Mouse (Mus musculus) G1E (cell line): Measurements from ENCODE around the gene Vps53. TPM values are rescaled to one million over a fixed set of nuclear protein-coding genes. Genes with fewer than 3 reads are reported as not detected.
A peak's percentile ranks its signal among the peaks of the same experiment; 100 is the strongest.

Experiments
- ATAC-seq: 2 replicates; pipeline ENCODE4 v1.8.0; 2016; ENCODE audit warnings: mild to moderate bottlenecking; ENCODE audit not compliant: insufficient number of reproducible peaks, poor library complexity, low FRiP score, severe bottlenecking; ENCODE audit errors: extremely low read depth
- DNase-seq: peaks from one replicate; pipeline ENCODE4 v3.0.0; 2012; ENCODE audit warnings: low spot score
- H3K27me3 ChIP-seq: 2 replicates; pipeline ENCODE4 v1.6.1; 2012; ENCODE audit warnings: mild to moderate bottlenecking, low read length, inconsistent platforms; ENCODE audit not compliant: insufficient read depth
- H3K36me3 ChIP-seq: replicated peaks from 2 replicates; pipeline ENCODE3; 2012; ENCODE audit warnings: mild to moderate bottlenecking, inconsistent platforms
- H3K4me1 ChIP-seq: 2 replicates; pipeline ENCODE4 v1.6.1; 2012; ENCODE audit warnings: low read depth, low read length, inconsistent platforms, mixed read lengths; ENCODE audit not compliant: insufficient read depth
- H3K4me3 ChIP-seq: 2 replicates; pipeline ENCODE4 v1.5.1; 2012; ENCODE audit warnings: low read depth, mild to moderate bottlenecking, inconsistent platforms, low read length, moderate library complexity, mixed read lengths
- H3K9me3 ChIP-seq: replicated peaks from 2 replicates; pipeline ENCODE4 v1.6.1; 2012; ENCODE audit warnings: inconsistent platforms
- CTCF ChIP-seq: IDR thresholded peaks from 2 replicates; pipeline ENCODE4 v1.5.1; 2012; ENCODE audit warnings: low read depth, low read length, inconsistent platforms, mixed read lengths
- GATA1 ChIP-seq: IDR thresholded peaks from 2 replicates; pipeline ENCODE4 v1.6.1; 2012; ENCODE audit warnings: borderline replicate concordance, low read length, inconsistent platforms, mixed read lengths
- GATA2 ChIP-seq: IDR thresholded peaks from 2 replicates; pipeline ENCODE4 v1.6.1; 2012; ENCODE audit warnings: low read depth, low read length, inconsistent platforms, borderline replicate concordance
- POLR2AphosphoS5 ChIP-seq: IDR thresholded peaks from 2 replicates; pipeline ENCODE4 v1.6.1; 2012; ENCODE audit warnings: low read depth, low read length, inconsistent platforms; ENCODE audit not compliant: insufficient replicate concordance
- TAL1 ChIP-seq: conservative IDR thresholded peaks from 2 replicates; pipeline ENCODE4 v1.6.1; 2012; ENCODE audit warnings: low read depth, low read length, inconsistent platforms, mixed read lengths
- polyA plus RNA-seq: library from polyadenylated mRNA; stranded (reverse); fragments of >175 nt; gene quantifications from 2 replicates; pipeline ENCODE4 v1.2.3, GENCODE M21; 2012
- total RNA-seq, 2 experiments: library from RNA; stranded (forward) in 1 of 2; stranded (reverse) in 1 of 2; fragments of 200-1000 nt in 1 of 2; fragments of >200 nt in 1 of 2; fragmentation: Nextera tagmentation in 1 of 2; gene quantifications; 2 replicates each; pipeline ENCODE4 v1.2.3; 2014 to 2017

Vps53 gene
- total and polyA plus RNA-seq, 3 experiments = 26.1 to 39.3 (median 35.5) TPM

DNA sequence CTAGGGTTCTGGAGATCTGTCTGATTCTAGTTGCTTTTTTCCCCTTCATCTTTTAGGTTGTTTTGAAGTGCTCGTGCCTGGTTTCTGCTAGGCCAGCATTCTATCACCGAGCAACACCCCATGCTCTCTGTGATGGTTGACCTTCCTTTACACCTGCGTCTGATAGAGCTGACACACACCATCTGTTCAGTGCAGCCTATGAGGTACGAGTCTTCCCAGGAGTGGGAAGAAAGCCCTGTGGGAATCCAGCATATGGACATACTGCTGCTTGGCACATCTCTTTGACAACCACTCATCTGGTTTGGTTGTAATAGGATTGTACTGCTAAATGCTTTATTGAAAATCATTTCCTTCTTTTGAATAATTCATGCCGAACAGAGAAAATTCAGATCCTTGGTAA lies 9.2 kb downstream of the Vps53 start:
- H3K36me3 ChIP-seq = peaks cover 64% of the 10 kb centered on the region
- peaks cover 3% of the 10 kb centered on the region; the same call in 1 of the 2 replicates for H3K4me1 ChIP-seq
- TF ChIP-seq GATA1 = no peak
- TF ChIP-seq CTCF = no peak
- no peak for TF ChIP-seq POLR2AphosphoS5
- TF ChIP-seq TAL1 = no peak
- no peak for TF ChIP-seq GATA2
- ATAC-seq (no peak), DNase-seq (no peak)
- H3K9me3 ChIP-seq = no peaks in the 10 kb centered on the region
- H3K4me3 ChIP-seq = no peak overlapping the region
- H3K27me3 ChIP-seq = no peaks in the 10 kb centered on the region

- no peak for ATAC-seq
- H3K36me3 ChIP-seq = peaks cover 60% of the 10 kb centered on the region
- no peaks in the 10 kb centered on the region for H3K27me3 ChIP-seq
- no peak for DNase-seq
- TF ChIP-seq TAL1 = no peak
- TF ChIP-seq POLR2AphosphoS5 = no peak
- no peak for TF ChIP-seq GATA2
- no peak for TF ChIP-seq CTCF
- no peak for TF ChIP-seq GATA1
- no peaks in the 10 kb centered on the region for H3K9me3 ChIP-seq
- H3K4me1 ChIP-seq = peaks cover 3% of the 10 kb centered on the region; the same call in 1 of the 2 replicates
- no peak overlapping the region for H3K4me3 ChIP-seq
Measured at GRCm38 (mm10) chr11:76168976-76169375, 10.5 kb downstream of the Vps53 start.

DNA sequence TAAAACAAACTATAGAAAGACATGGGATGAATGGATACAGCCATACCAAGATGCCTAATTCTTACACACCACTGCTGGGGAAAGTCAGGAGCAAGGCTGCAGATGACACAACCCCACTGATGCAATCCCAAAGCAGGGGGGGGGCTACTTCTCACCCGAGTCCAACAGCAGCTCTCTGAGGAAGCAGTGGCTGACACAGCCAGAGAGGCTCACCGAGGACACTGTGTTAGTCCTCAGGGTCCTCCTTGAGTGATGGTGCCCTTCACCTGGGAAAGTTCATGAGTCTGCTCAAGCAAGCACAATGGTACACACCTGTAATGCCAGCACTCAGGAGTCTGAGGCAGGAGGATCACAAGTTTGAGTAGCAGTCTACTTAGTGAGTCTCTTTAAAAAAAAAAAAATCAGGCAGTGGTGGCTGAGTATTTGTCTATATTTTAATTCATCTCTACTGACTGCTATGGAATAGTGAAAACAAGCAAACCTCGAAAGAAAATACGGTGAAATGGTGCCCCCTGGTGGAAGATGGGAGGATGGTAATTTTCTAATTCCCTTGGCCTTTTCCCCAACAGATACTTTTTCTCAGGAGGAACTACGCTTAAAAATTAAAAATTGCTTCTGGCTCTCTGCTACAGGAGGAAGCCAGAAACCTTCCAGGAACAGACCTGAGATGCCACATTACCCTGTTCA lies 12.2 kb downstream of the Vps53 start:
- H3K4me1 ChIP-seq = peaks cover 3% of the 10 kb centered on the region; the same call in 1 of the 2 replicates
- peak; percentile 44 for TF ChIP-seq CTCF
- no peak for TF ChIP-seq GATA1
- DNase-seq (peak; percentile 27), ATAC-seq (no peak)
- H3K27me3 ChIP-seq = no peaks in the 10 kb centered on the region
- H3K36me3 ChIP-seq = peaks cover 57% of the 10 kb centered on the region
- H3K9me3 ChIP-seq = no peaks in the 10 kb centered on the region
- no peak overlapping the region for H3K4me3 ChIP-seq

GRCm38 (mm10) chr11:76166657-76167056 lies 12.8 kb downstream of the Vps53 start:
- Histone ChIP-seq H3K9me3 (no peaks in the 10 kb centered on the region), H3K4me3 (no peak overlapping the region), H3K27me3 (no peaks in the 10 kb centered on the region), H3K4me1 (peaks cover 3% of the 10 kb centered on the region; the same call in 1 of the 2 replicates), H3K36me3 (peaks cover 53% of the 10 kb centered on the region)
- ATAC-seq = no peak
- no peak for TF ChIP-seq TAL1
- TF ChIP-seq GATA2 = no peak
- TF ChIP-seq GATA1 = no peak
- no peak for TF ChIP-seq POLR2AphosphoS5
- TF ChIP-seq CTCF = no peak
- DNase-seq = no peak

GRCm38 (mm10) chr11:76160251-76160650 lies 19.2 kb downstream of the Vps53 start:
- DNase-seq = no peak
- no peak overlapping the region for H3K4me3 ChIP-seq
- no peak for TF ChIP-seq POLR2AphosphoS5
- H3K36me3 ChIP-seq = peaks cover 65% of the 10 kb centered on the region
- H3K4me1 ChIP-seq = no peaks in the 10 kb centered on the region
- no peak for ATAC-seq
- no peaks in the 10 kb centered on the region for H3K9me3 ChIP-seq
- no peaks in the 10 kb centered on the region for H3K27me3 ChIP-seq

DNA sequence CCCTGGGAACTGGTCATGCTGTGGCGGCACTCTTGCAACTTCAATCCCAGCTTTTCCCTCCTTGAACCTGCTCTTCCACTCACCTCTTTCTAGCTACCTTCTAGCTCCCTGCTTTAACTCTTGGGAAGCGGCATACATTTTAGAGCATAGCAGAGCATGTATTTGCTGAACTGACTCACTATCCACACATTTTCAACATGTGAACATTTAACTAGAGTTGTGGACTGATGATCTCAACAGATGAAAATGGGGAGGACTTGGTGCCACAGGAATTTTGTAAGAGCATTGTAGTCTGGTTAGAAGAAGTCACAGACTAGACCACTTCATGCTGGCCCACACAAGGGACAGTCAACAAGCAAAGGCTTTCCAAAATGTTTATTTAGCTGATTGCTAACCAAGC lies 21.1 kb downstream of the Vps53 start:
- no peak for ATAC-seq

GRCm38 (mm10) chr11:76154861-76155260 lies 24.6 kb downstream of the Vps53 start:
- Histone ChIP-seq H3K4me1 (0 out of 2 replicates have a peak, but pooled peaks cover 5% of the 10 kb centered on the region), H3K27me3 (no peaks in the 10 kb centered on the region), H3K36me3 (peaks cover 60% of the 10 kb centered on the region), H3K9me3 (no peaks in the 10 kb centered on the region), H3K4me3 (no peak overlapping the region)
- ATAC-seq (no peak), DNase-seq (no peak)
- no peak for TF ChIP-seq POLR2AphosphoS5
- TF ChIP-seq GATA1 = no peak

More for the DNA sequence above, 21.1 kb downstream of the Vps53 start:
- Histone ChIP-seq H3K4me1 (0 out of 2 replicates have a peak, but pooled peaks cover under 1% of the 10 kb centered on the region), H3K36me3 (peaks cover 70% of the 10 kb centered on the region), H3K4me3 (no peak overlapping the region), H3K27me3 (no peaks in the 10 kb centered on the region), H3K9me3 (no peaks in the 10 kb centered on the region)
- TF ChIP-seq GATA1 (no peak), TAL1 (no peak), POLR2AphosphoS5 (no peak), CTCF (no peak)
- DNase-seq = no peak
